Mouse (Mus musculus) CH12.LX (cell line): ENCODE data around the gene Appbp2. TPM values are rescaled to one million over a fixed set of nuclear protein-coding genes. Genes with fewer than 3 reads are reported as not detected.

ENCODE experiments used
- DNase-seq: peaks from one replicate; pipeline ENCODE4 v3.0.0-alpha.2; 2013; ENCODE audit errors: extremely low read depth
- H3K27ac ChIP-seq: 2 replicates; pipeline ENCODE4 v1.5.1; 2012; ENCODE audit warnings: low read depth, mild to moderate bottlenecking, control low read depth, moderate library complexity; ENCODE audit not compliant: insufficient read depth
- H3K27me3 ChIP-seq: replicated peaks from 2 replicates; pipeline ENCODE3; 2012; ENCODE audit warnings: inconsistent platforms
- H3K36me3 ChIP-seq, 2 experiments: replicated peaks in 1 of 2; 2 replicates each; pipeline versions ENCODE3 to v1.6.1; 2012; ENCODE audit warnings: inconsistent platforms in 1 of 2, low read length in 1 of 2, mild to moderate bottlenecking in 1 of 2, mixed read lengths in 1 of 2, moderate library complexity in 1 of 2; ENCODE audit not compliant: control insufficient read depth in 1 of 2, insufficient read depth in 1 of 2
- H3K4me1 ChIP-seq, 2 experiments: 2 replicates each; pipeline ENCODE4 v1.6.1; 2012; ENCODE audit warnings: inconsistent platforms in 1 of 2, moderate library complexity in 1 of 2; ENCODE audit not compliant: insufficient read depth in 2 of 2, control insufficient read depth in 1 of 2
- H3K4me2 ChIP-seq: 2 replicates; pipeline ENCODE4 v1.6.1; 2012; ENCODE audit warnings: low read depth, mild to moderate bottlenecking, control low read depth; ENCODE audit not compliant: poor library complexity, insufficient read depth, severe bottlenecking
- H3K4me3 ChIP-seq, 3 experiments: fragments of 150-350 bp in 1 of 3; sonication (generic) in 1 of 3; replicated peaks in 1 of 3; 2 replicates each; pipeline versions ENCODE3 to v1.5.1; 2011 to 2012; ENCODE audit warnings: low read depth in 2 of 3, low read length in 2 of 3, mild to moderate bottlenecking in 2 of 3, moderate library complexity in 2 of 3, control low read depth in 1 of 3, improper control_type of control experiment in 1 of 3, inconsistent platforms in 1 of 3, mixed read lengths in 1 of 3; ENCODE audit not compliant: poor library complexity in 1 of 3
- H3K79me2 ChIP-seq: replicated peaks from 2 replicates; pipeline ENCODE4 v1.6.1; 2012; ENCODE audit warnings: mild to moderate bottlenecking, moderate library complexity; ENCODE audit not compliant: control insufficient read depth, poor library complexity, insufficient read depth, severe bottlenecking; ENCODE audit errors: extremely low read depth
- H3K9ac ChIP-seq: 2 replicates; pipeline ENCODE4 v1.6.1; 2012; ENCODE audit warnings: low read depth, mild to moderate bottlenecking, control low read depth, moderate library complexity; ENCODE audit not compliant: insufficient read depth
- H3K9me3 ChIP-seq: replicated peaks from 2 replicates; pipeline ENCODE3; 2012; ENCODE audit warnings: low read length, inconsistent platforms, mixed read lengths
- BHLHE40 ChIP-seq: IDR thresholded peaks from 2 replicates; pipeline ENCODE4 v1.6.1; 2011; ENCODE audit warnings: mild to moderate bottlenecking, low read depth, low read length, improper control_type of control experiment
- CHD2 ChIP-seq: IDR thresholded peaks from 2 replicates; pipeline ENCODE4 v1.6.1; 2011; ENCODE audit warnings: low read length, improper control_type of control experiment
- CTCF ChIP-seq, 2 experiments: IDR thresholded peaks in 1 of 2; conservative IDR thresholded peaks in 1 of 2; 2 replicates each; pipeline ENCODE4 v1.5.1; 2011 to 2012; ENCODE audit warnings: low read depth in 2 of 2, low read length in 2 of 2, improper control_type of control experiment in 1 of 2, inconsistent platforms in 1 of 2, mild to moderate bottlenecking in 1 of 2, moderate library complexity in 1 of 2
- E2F4 ChIP-seq: IDR thresholded peaks from 2 replicates; pipeline ENCODE4 v1.6.1; 2011; ENCODE audit warnings: low read depth, low read length, improper control_type of control experiment; ENCODE audit not compliant: insufficient replicate concordance
- GABPA ChIP-seq: IDR thresholded peaks from 2 replicates; pipeline ENCODE4 v1.6.1; 2012; ENCODE audit warnings: low read depth, low read length, improper control_type of control experiment, inconsistent platforms; ENCODE audit not compliant: insufficient replicate concordance
- JUN ChIP-seq: IDR thresholded peaks from 2 replicates; pipeline ENCODE4 v1.6.1; 2011; ENCODE audit warnings: low read depth, mild to moderate bottlenecking, low read length, improper control_type of control experiment, moderate library complexity; ENCODE audit not compliant: insufficient read depth
- MAZ ChIP-seq: IDR thresholded peaks from 2 replicates; pipeline ENCODE4 v1.6.1; 2012; ENCODE audit warnings: low read depth, mild to moderate bottlenecking, inconsistent platforms, low read length, improper control_type of control experiment, moderate library complexity
- MXI1 ChIP-seq: IDR thresholded peaks from 2 replicates; pipeline ENCODE4 v1.6.1; 2011; ENCODE audit warnings: mild to moderate bottlenecking, low read depth, low read length, improper control_type of control experiment
- NELFE ChIP-seq: IDR thresholded peaks from 2 replicates; pipeline ENCODE4 v1.6.1; 2011; ENCODE audit warnings: low read depth, low read length, improper control_type of control experiment
- POLR2AphosphoS2 ChIP-seq: IDR thresholded peaks from 2 replicates; pipeline ENCODE4 v1.6.1; 2011; ENCODE audit warnings: low read depth, low read length, improper control_type of control experiment
- RAD21 ChIP-seq: IDR thresholded peaks from 2 replicates; pipeline ENCODE4 v1.6.1; 2011; ENCODE audit warnings: low read depth, mild to moderate bottlenecking, low read length, improper control_type of control experiment, moderate library complexity
- RCOR1 ChIP-seq: conservative IDR thresholded peaks from 2 replicates; pipeline ENCODE4 v1.6.1; 2012; ENCODE audit warnings: low read depth, mild to moderate bottlenecking, inconsistent platforms, low read length, improper control_type of control experiment
- SMC3 ChIP-seq: IDR thresholded peaks from 2 replicates; pipeline ENCODE4 v1.6.1; 2011; ENCODE audit warnings: low read depth, low read length, improper control_type of control experiment
- TBP ChIP-seq: conservative IDR thresholded peaks from 2 replicates; pipeline ENCODE4 v1.6.1; 2011; ENCODE audit warnings: low read depth, low read length, improper control_type of control experiment
- UBTF ChIP-seq: IDR thresholded peaks from 2 replicates; pipeline ENCODE4 v1.6.1; 2012; ENCODE audit warnings: low read depth, mild to moderate bottlenecking, inconsistent platforms, low read length, improper control_type of control experiment, moderate library complexity
- USF1 ChIP-seq: IDR thresholded peaks from 2 replicates; pipeline ENCODE4 v1.6.1; 2014; ENCODE audit warnings: low read depth, mild to moderate bottlenecking, inconsistent platforms, low read length, improper control_type of control experiment
- USF2 ChIP-seq: conservative IDR thresholded peaks from 2 replicates; pipeline ENCODE4 v1.6.1; 2011; ENCODE audit warnings: low read depth, low read length, improper control_type of control experiment
- dilution Hi-C: fragments of 300-500 bp; cut with MboI; formaldehyde crosslinking; loops from 2 replicates; pipeline ENCODE4 v1.14.3; 2020; ENCODE audit warnings: low sequenced_read_pairs; ENCODE audit not compliant: extremely low pct_unique_long_range_greater_than_20kb, extremely low pct_ligation_motif_present
- in situ Hi-C: fragments of 300-500 bp; cut with MboI; formaldehyde crosslinking; loops from 3 replicates; pipeline ENCODE4 v1.14.3; 2019; ENCODE audit warnings: low sequenced_read_pairs, low pct_ligation_motif_present, low pct_unique_long_range_greater_than_20kb, mixed read lengths
- polyA plus RNA-seq: library from polyadenylated mRNA; unstranded; fragments of >175 nt; gene quantifications from 2 replicates; pipeline ENCODE4 v1.2.1, GENCODE M21; 2012; ENCODE audit warnings: low read depth; ENCODE audit not compliant: insufficient read length
- total RNA-seq, 2 experiments: library from RNA; depleted of rRNA; stranded (reverse); fragments of 300-350 nt in 1 of 2; fragments of >200 nt in 1 of 2; gene quantifications; 2 replicates each; pipeline ENCODE4 v1.2.3; 2012 to 2014

Appbp2 gene
- total and polyA plus RNA-seq, 3 experiments = 31.1 to 37.4 (median 36.6) TPM

GRCm38 (mm10) chr11:85190741-85191140, 44.2 kb downstream of the Appbp2 start:
- no peak overlapping the region for H3K27ac ChIP-seq
- no peaks in the 10 kb centered on the region for H3K9me3 ChIP-seq
- H3K4me1 ChIP-seq = no peaks in the 10 kb centered on the region
- DNase-seq = no peak
- H3K9ac ChIP-seq = no peak overlapping the region
- H3K27me3 ChIP-seq = no peaks in the 10 kb centered on the region
- peaks cover 47 to 77% of the 10 kb centered on the region in 2 experiments for H3K36me3 ChIP-seq
- no peaks in the 10 kb centered on the region for H3K79me2 ChIP-seq
- no peak overlapping the region for H3K4me2 ChIP-seq
- in situ Hi-C loops = no loop called here
- H3K4me3 ChIP-seq = no peak overlapping the region
- TF ChIP-seq USF1 = no peak
- TF ChIP-seq, all 38 proteins: peak for 0
- dilution Hi-C loops = no loop called here

GRCm38 (mm10) chr11:85189110-85189509, 45.8 kb downstream of the Appbp2 start:
- Histone ChIP-seq H3K36me3 (peaks cover 32 to 66% of the 10 kb centered on the region in 2 experiments), H3K4me1 (no peaks in the 10 kb centered on the region), H3K4me2 (no peak overlapping the region), H3K9ac (no peak overlapping the region), H3K27ac (no peak overlapping the region), H3K4me3 (no peak overlapping the region), H3K9me3 (peaks cover 3% of the 10 kb centered on the region), H3K27me3 (no peaks in the 10 kb centered on the region), H3K79me2 (no peaks in the 10 kb centered on the region)
- in situ Hi-C loops = no loop called here
- dilution Hi-C loops = no loop called here
- DNase-seq = no peak
- TF ChIP-seq RCOR1 (no peak), JUN (no peak)

- H3K27me3 ChIP-seq = no peaks in the 10 kb centered on the region
- H3K4me3 ChIP-seq = no peak overlapping the region
- H3K4me1 ChIP-seq = peaks cover 0 to 8% of the 10 kb centered on the region in 2 experiments; a peak in 2 of 4 replicates
- no peak for DNase-seq
- H3K4me2 ChIP-seq = no peak overlapping the region
- no peak for TF ChIP-seq UBTF
- TF ChIP-seq POLR2AphosphoS2 = 0 out of 2 replicates have a peak, but pooled peaks have one; percentile 2
- no peak overlapping the region for H3K27ac ChIP-seq
- in situ Hi-C loops (no loop called here), dilution Hi-C loops (no loop called here)
- H3K79me2 ChIP-seq = no peaks in the 10 kb centered on the region
- H3K9me3 ChIP-seq = peaks cover 3% of the 10 kb centered on the region
- peaks cover 7 to 26% of the 10 kb centered on the region in 2 experiments for H3K36me3 ChIP-seq
- no peak overlapping the region for H3K9ac ChIP-seq
Measured at GRCm38 (mm10) chr11:85184839-85185238, 50.1 kb downstream of the Appbp2 start.

- Histone ChIP-seq H3K4me1 (peaks cover 0 to 8% of the 10 kb centered on the region in 2 experiments; a peak in 2 of 4 replicates), H3K79me2 (no peaks in the 10 kb centered on the region), H3K4me3 (no peak overlapping the region), H3K36me3 (peaks cover 1 to 19% of the 10 kb centered on the region in 2 experiments), H3K9ac (no peak overlapping the region), H3K9me3 (peaks cover 3% of the 10 kb centered on the region), H3K4me2 (no peak overlapping the region), H3K27ac (no peak overlapping the region), H3K27me3 (no peaks in the 10 kb centered on the region)
- DNase-seq = peak; percentile 83
- TF ChIP-seq MAZ (no peak), UBTF (no peak), CHD2 (no peak), NELFE (no peak), RCOR1 (no peak), BHLHE40 (no peak), CTCF (conservative IDR thresholded peaks at IDR 0.05 in 1 of 2, IDR thresholded peaks at IDR 0.05 in 1 of 2; ENCODE audit: low read depth in 2 of 2, low read length in 2 of 2) (peak; percentile 75 to 87), TBP (no peak), GABPA (no peak), RAD21 (peak; percentile 82), MXI1 (no peak), USF2 (no peak), E2F4 (no peak), SMC3 (peak; percentile 61), JUN (no peak)
- dilution Hi-C loops (no loop called here), in situ Hi-C loops (no loop called here)
Measured at GRCm38 (mm10) chr11:85184082-85184481, 50.8 kb downstream of the Appbp2 start.
